Mouse (Mus musculus) CH12.LX (cell line): ENCODE measurements at regions not wholly inside any gene's neighbourhood (a gene's known extent, or its start where the extent isn't known, plus 50 kb on each side); places are given as distances from the start of the nearest gene placed in this dataset.

Source experiments
- BHLHE40 ChIP-seq: IDR thresholded peaks from 2 replicates; pipeline ENCODE4 v1.6.1; 2011; ENCODE audit warnings: mild to moderate bottlenecking, low read depth, low read length, improper control_type of control experiment
- CTCF ChIP-seq, 2 experiments: IDR thresholded peaks in 1 of 2; conservative IDR thresholded peaks in 1 of 2; 2 replicates each; pipeline ENCODE4 v1.5.1; 2011 to 2012; ENCODE audit warnings: low read depth in 2 of 2, low read length in 2 of 2, improper control_type of control experiment in 1 of 2, inconsistent platforms in 1 of 2, mild to moderate bottlenecking in 1 of 2, moderate library complexity in 1 of 2
- E2F4 ChIP-seq: IDR thresholded peaks from 2 replicates; pipeline ENCODE4 v1.6.1; 2011; ENCODE audit warnings: low read depth, low read length, improper control_type of control experiment; ENCODE audit not compliant: insufficient replicate concordance
- ELF1 ChIP-seq: IDR thresholded peaks from 2 replicates; pipeline ENCODE4 v1.6.1; 2014; ENCODE audit warnings: low read depth, mild to moderate bottlenecking, inconsistent platforms, low read length, improper control_type of control experiment
- ETS1 ChIP-seq: conservative IDR thresholded peaks from 2 replicates; pipeline ENCODE4 v1.6.1; 2012; ENCODE audit warnings: low read depth, mild to moderate bottlenecking, inconsistent platforms, low read length, improper control_type of control experiment, moderate library complexity
- IRF4 ChIP-seq: IDR thresholded peaks from 2 replicates; pipeline ENCODE4 v1.6.1; 2014; ENCODE audit warnings: low read depth, mild to moderate bottlenecking, inconsistent platforms, low read length, improper control_type of control experiment
- JUND ChIP-seq: conservative IDR thresholded peaks from 2 replicates; pipeline ENCODE4 v1.6.1; 2011; ENCODE audit warnings: low read depth, low read length, improper control_type of control experiment
- MAFK ChIP-seq: IDR thresholded peaks from 2 replicates; pipeline ENCODE4 v1.6.1; 2011; ENCODE audit warnings: low read length, improper control_type of control experiment; ENCODE audit not compliant: insufficient replicate concordance
- MAX ChIP-seq: IDR thresholded peaks from 2 replicates; pipeline ENCODE4 v1.6.1; 2011; ENCODE audit warnings: low read length, improper control_type of control experiment
- MEF2A ChIP-seq: IDR thresholded peaks from 2 replicates; pipeline ENCODE4 v1.6.1; 2014; ENCODE audit warnings: low read depth, mild to moderate bottlenecking, inconsistent platforms, low read length, improper control_type of control experiment, borderline replicate concordance
- POLR2A ChIP-seq: IDR thresholded peaks from 2 replicates; pipeline ENCODE4 v1.6.1; 2011; ENCODE audit warnings: low read depth, mild to moderate bottlenecking, improper control_type of control experiment, low read length
- UBTF ChIP-seq: IDR thresholded peaks from 2 replicates; pipeline ENCODE4 v1.6.1; 2012; ENCODE audit warnings: low read depth, mild to moderate bottlenecking, inconsistent platforms, low read length, improper control_type of control experiment, moderate library complexity
- USF1 ChIP-seq: IDR thresholded peaks from 2 replicates; pipeline ENCODE4 v1.6.1; 2014; ENCODE audit warnings: low read depth, mild to moderate bottlenecking, inconsistent platforms, low read length, improper control_type of control experiment
- ZNF384 ChIP-seq: IDR thresholded peaks from 2 replicates; pipeline ENCODE4 v1.6.1; 2012; ENCODE audit warnings: low read depth, low read length, improper control_type of control experiment, inconsistent platforms

DNA sequence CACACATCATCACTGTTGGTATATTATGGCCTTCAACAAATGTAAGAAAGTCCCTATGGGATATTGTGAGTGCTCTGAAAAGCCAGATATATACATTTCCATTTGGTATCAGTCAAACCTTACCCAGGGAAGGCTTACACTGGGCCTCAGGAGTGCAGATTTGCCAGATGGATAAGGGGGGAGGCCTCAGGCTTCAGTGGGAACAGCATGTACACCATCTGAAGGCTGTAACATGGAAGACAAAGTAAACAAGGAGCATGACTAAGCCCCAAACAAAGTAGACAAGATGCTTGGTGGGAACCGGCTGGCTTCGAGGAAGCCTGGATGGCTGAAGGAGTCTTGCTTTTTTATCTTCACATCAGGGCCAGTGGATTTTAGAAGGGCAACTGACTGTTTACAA lies 474.3 kb upstream of the Man1a start:
- TF ChIP-seq CTCF (conservative IDR thresholded peaks at IDR 0.05 in 1 of 2, IDR thresholded peaks at IDR 0.05 in 1 of 2; ENCODE audit: low read depth in 2 of 2, low read length in 2 of 2) (no peak), UBTF (no peak), JUND (no peak), MAX (no peak), POLR2A (no peak), IRF4 (no peak), MEF2A (no peak), E2F4 (no peak), MAFK (no peak), ZNF384 (no peak), USF1 (no peak), ELF1 (no peak), ETS1 (no peak), BHLHE40 (no peak)
